Mouse (Mus musculus) neural tube, embryonic 11.5 days (tissue): Measurements from ENCODE around the gene Mthfd1l. TPM values are rescaled to one million over a fixed set of nuclear protein-coding genes. Genes with fewer than 3 reads are reported as not detected.

Experiments used
- ATAC-seq: fragments of 200-750 bp; cut with Nextera tagmentation; 2 replicates; pipeline ENCODE4 v1.8.0; 2017; ENCODE audit warnings: moderate number of reproducible peaks, mild to moderate bottlenecking, moderate TSS enrichment, moderate library complexity; ENCODE audit not compliant: insufficient read depth, low FRiP score, low TSS enrichment
- DNase-seq: peaks from one replicate; pipeline ENCODE4 v3.0.0-alpha.2; 2015; ENCODE audit warnings: low spot score
- H3K27ac ChIP-seq: fragments of 300-500 bp; sonication (generic); 2 replicates; pipeline ENCODE4 v1.5.1; 2014; ENCODE audit warnings: low read depth, mild to moderate bottlenecking, low read length
- H3K27me3 ChIP-seq: fragments of 300-500 bp; sonication (generic); 2 replicates; pipeline ENCODE4 v1.6.1; 2014; ENCODE audit warnings: mild to moderate bottlenecking, low read length, mixed read lengths; ENCODE audit not compliant: control insufficient read depth, insufficient read depth
- H3K36me3 ChIP-seq: fragments of 300-500 bp; sonication (generic); 2 replicates; pipeline ENCODE4 v1.6.1; 2014; ENCODE audit warnings: mild to moderate bottlenecking, low read length, moderate library complexity, mixed read lengths; ENCODE audit not compliant: control insufficient read depth, insufficient read depth
- H3K4me1 ChIP-seq: fragments of 300-500 bp; sonication (generic); 2 replicates; pipeline ENCODE4 v1.6.1; 2014; ENCODE audit warnings: low read length, mixed read lengths; ENCODE audit not compliant: control insufficient read depth, insufficient read depth
- H3K4me2 ChIP-seq: fragments of 300-500 bp; sonication (generic); 2 replicates; pipeline ENCODE4 v1.6.1; 2014; ENCODE audit warnings: low read depth, mild to moderate bottlenecking, moderate library complexity
- H3K4me3 ChIP-seq: fragments of 300-500 bp; sonication (generic); 2 replicates; pipeline ENCODE4 v1.5.1; 2014; ENCODE audit warnings: low read depth, low read length
- H3K9ac ChIP-seq: fragments of 300-500 bp; sonication (generic); 2 replicates; pipeline ENCODE4 v1.6.1; 2014; ENCODE audit warnings: mild to moderate bottlenecking, low read length
- H3K9me3 ChIP-seq: fragments of 300-500 bp; sonication (generic); 2 replicates; pipeline ENCODE4 v1.6.1; 2016; ENCODE audit warnings: low read length; ENCODE audit not compliant: control insufficient read depth
- WGBS: fragments of 180-500 bp; shearing (Covaris S2); extraction: QIAGEN DNeasy Blood & Tissue Kit; methylation state at CpG from one replicate; pipeline ENCODE4 v1.1.7; 2014; 5-methylcytosine and 5-hydroxymethylcytosine counted together
- polyA plus RNA-seq: library from polyadenylated mRNA; unstranded; fragments of >200 nt; fragmentation: Nextera tagmentation; extraction: Ambion mirVana; gene quantifications from 2 replicates; pipeline ENCODE4 v1.2.1, GENCODE M21; 2014

Gene Mthfd1l
- polyA plus RNA-seq, 1 experiment from 2014 or later: 13.5 TPM

GRCm38 (mm10) chr10:3942289-3942688 lies 30.6 kb upstream of the Mthfd1l start:
- no peaks in the 10 kb centered on the region for H3K9me3 ChIP-seq
- no peak overlapping the region for H3K4me2 ChIP-seq
- no peaks in the 10 kb centered on the region for H3K36me3 ChIP-seq
- no peak overlapping the region for H3K27ac ChIP-seq
- H3K9ac ChIP-seq: no peak overlapping the region
- no peaks in the 10 kb centered on the region for H3K27me3 ChIP-seq
- H3K4me1 ChIP-seq: no peaks in the 10 kb centered on the region
- no peak for ATAC-seq
- 63% methylated on average over 6 of the region's 6 CpGs for WGBS
- no peak overlapping the region for H3K4me3 ChIP-seq
- DNase-seq: no peak

- H3K4me2 ChIP-seq: no peak overlapping the region
- H3K4me3 ChIP-seq: no peak overlapping the region
- no peak overlapping the region for H3K27ac ChIP-seq
- 37% methylated on average over 10 of the region's 10 CpGs for WGBS
- H3K9ac ChIP-seq: no peak overlapping the region
- H3K27me3 ChIP-seq: no peaks in the 10 kb centered on the region
- peak; percentile 75 for ATAC-seq
- DNase-seq: peak; percentile 67
- no peaks in the 10 kb centered on the region for H3K36me3 ChIP-seq
- H3K9me3 ChIP-seq: no peaks in the 10 kb centered on the region
- no peaks in the 10 kb centered on the region for H3K4me1 ChIP-seq
These were observed 29.2 kb upstream of the Mthfd1l start for GRCm38 (mm10) chr10:3943492-3944395.

- no peak for ATAC-seq
- DNase-seq: no peak
- H3K27ac ChIP-seq: no peak overlapping the region
- H3K4me1 ChIP-seq: no peaks in the 10 kb centered on the region
- H3K36me3 ChIP-seq: no peaks in the 10 kb centered on the region
- H3K9ac ChIP-seq: no peak overlapping the region
- WGBS: 89% methylated on average over 17 of the region's 17 CpGs
- H3K27me3 ChIP-seq: no peaks in the 10 kb centered on the region
- H3K4me3 ChIP-seq: no peak overlapping the region
- H3K9me3 ChIP-seq: no peaks in the 10 kb centered on the region
- H3K4me2 ChIP-seq: no peak overlapping the region
These were observed 26.0 kb upstream of the Mthfd1l start for GRCm38 (mm10) chr10:3946871-3947270.

GRCm38 (mm10) chr10:3947346-3947745 lies 25.6 kb upstream of the Mthfd1l start:
- Histone ChIP-seq H3K36me3 (no peaks in the 10 kb centered on the region), H3K9me3 (no peaks in the 10 kb centered on the region), H3K27me3 (no peaks in the 10 kb centered on the region), H3K9ac (no peak overlapping the region), H3K4me3 (no peak overlapping the region), H3K4me1 (no peaks in the 10 kb centered on the region), H3K27ac (no peak overlapping the region), H3K4me2 (no peak overlapping the region)
- ATAC-seq (no peak), DNase-seq (no peak)
- 92% methylated on average over 7 of the region's 7 CpGs for WGBS

- Histone ChIP-seq H3K4me2 (no peak overlapping the region), H3K4me3 (no peak overlapping the region), H3K9ac (no peak overlapping the region), H3K36me3 (no peaks in the 10 kb centered on the region), H3K4me1 (no peaks in the 10 kb centered on the region), H3K9me3 (no peaks in the 10 kb centered on the region), H3K27me3 (no peaks in the 10 kb centered on the region), H3K27ac (no peak overlapping the region)
- ATAC-seq (no peak), DNase-seq (no peak)
- WGBS: 86% methylated on average over 6 of the region's 6 CpGs
These were observed 23.6 kb upstream of the Mthfd1l start for GRCm38 (mm10) chr10:3949306-3949705.

DNA sequence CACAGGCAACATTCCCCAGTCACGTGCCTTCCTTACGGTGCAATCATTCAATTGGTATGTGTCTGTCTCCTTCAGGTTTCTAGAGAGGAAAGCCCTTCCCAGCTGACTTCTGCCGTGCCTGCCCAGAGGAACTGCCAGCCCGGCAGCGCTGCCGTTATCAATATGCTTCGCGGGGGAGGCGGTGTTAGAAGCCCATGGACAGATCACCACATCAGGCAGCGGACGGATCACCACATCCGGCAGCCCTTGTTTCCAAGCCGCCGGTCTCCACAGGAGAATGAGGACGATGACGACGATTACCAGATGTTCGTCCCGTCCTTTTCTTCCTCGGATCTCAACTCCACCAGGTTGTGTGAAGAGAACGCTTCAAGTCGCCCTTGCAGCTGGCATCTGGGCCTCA lies 16.4 kb upstream of the Mthfd1l start:
- H3K9ac ChIP-seq: no peak overlapping the region
- H3K4me1 ChIP-seq: no peaks in the 10 kb centered on the region
- no peak overlapping the region for H3K27ac ChIP-seq
- 89% methylated on average over 22 of the region's 22 CpGs for WGBS
- DNase-seq (no peak), ATAC-seq (no peak)
- H3K9me3 ChIP-seq: no peaks in the 10 kb centered on the region
- H3K4me3 ChIP-seq: no peak overlapping the region
- H3K4me2 ChIP-seq: no peak overlapping the region
- H3K27me3 ChIP-seq: no peaks in the 10 kb centered on the region
- no peaks in the 10 kb centered on the region; the same call in 1 of the 2 replicates for H3K36me3 ChIP-seq

DNA sequence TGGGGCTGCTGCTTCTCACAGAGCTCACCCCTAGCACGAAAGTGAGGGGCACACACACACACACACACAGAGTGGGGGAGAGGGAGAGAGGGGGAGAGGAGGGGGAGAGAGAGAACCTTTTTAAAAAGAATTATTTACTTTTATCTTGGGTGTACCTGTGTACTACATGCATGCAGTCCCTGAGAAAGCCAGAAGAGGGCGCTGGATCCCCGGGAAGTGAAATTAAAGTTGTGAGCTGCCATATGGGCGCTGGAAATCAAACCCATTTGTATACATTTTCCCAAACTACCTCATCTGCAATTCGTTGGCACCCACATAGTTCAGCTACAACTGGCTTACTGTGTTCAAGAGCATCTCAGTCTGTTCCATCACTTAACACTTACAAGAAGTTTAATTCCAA lies 14.3 kb upstream of the Mthfd1l start:
- no peaks in the 10 kb centered on the region; the same call in 1 of the 2 replicates for H3K36me3 ChIP-seq
- no peak overlapping the region for H3K27ac ChIP-seq
- no peak overlapping the region for H3K9ac ChIP-seq
- WGBS: 78% methylated on average over 5 of the region's 5 CpGs
- H3K4me3 ChIP-seq: no peak overlapping the region
- no peaks in the 10 kb centered on the region for H3K4me1 ChIP-seq
- H3K27me3 ChIP-seq: no peaks in the 10 kb centered on the region
- H3K4me2 ChIP-seq: no peak overlapping the region
- ATAC-seq (no peak), DNase-seq (no peak)
- H3K9me3 ChIP-seq: no peaks in the 10 kb centered on the region

DNA sequence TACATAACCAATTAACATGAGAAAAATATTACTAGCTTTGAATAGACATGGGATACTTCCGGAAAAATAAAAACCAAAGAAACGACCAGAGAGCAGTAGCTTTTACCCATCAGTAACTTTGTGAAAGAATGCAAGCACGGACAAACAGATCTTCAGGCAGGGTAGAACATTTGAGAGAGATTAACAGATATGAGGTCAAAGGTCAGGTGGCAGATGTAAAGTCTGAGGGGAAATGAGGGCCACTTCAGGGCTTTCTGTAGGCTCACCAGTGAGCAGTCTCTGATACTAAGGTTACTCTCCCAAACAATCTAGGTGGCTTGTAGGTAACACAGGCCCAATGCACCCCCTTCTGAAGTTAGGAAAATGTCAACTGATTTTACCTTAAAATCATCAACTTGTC lies 3.9 kb upstream of the Mthfd1l start:
- ATAC-seq (no peak), DNase-seq (no peak)
- no peaks in the 10 kb centered on the region for H3K9me3 ChIP-seq
- no peak overlapping the region for H3K27ac ChIP-seq
- H3K9ac ChIP-seq: no peak overlapping the region
- 46% methylated on average over 3 of the region's 3 CpGs for WGBS
- no peak overlapping the region for H3K4me2 ChIP-seq
- H3K4me3 ChIP-seq: no peak overlapping the region
- no peaks in the 10 kb centered on the region for H3K4me1 ChIP-seq
- H3K36me3 ChIP-seq: no peaks in the 10 kb centered on the region
- no peaks in the 10 kb centered on the region for H3K27me3 ChIP-seq

DNA sequence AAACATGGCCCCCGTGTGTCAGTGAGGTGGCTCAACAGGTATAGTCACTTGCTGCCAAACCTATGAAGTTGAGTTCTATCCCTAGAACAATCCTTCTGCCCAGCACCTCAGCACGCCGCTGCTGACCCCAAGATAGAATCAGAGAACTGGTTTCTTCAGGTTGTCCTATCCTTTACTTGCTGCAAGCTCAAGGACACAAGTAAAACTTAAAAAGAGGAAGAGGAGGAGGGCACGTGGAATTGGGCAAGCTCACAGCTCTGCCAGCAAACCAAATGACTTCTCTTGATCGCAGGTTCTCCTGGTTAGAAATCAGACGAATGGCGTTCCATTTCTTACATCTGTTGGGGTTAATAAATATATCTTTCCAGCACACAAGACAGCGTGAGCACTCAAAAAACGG lies 681 bp upstream of the Mthfd1l start:
- DNase-seq (no peak), ATAC-seq (no peak)
- no peaks in the 10 kb centered on the region for H3K36me3 ChIP-seq
- no peaks in the 10 kb centered on the region for H3K9me3 ChIP-seq
- no peaks in the 10 kb centered on the region for H3K27me3 ChIP-seq
- H3K4me2 ChIP-seq: no peak overlapping the region
- no peak overlapping the region for H3K27ac ChIP-seq
- H3K4me3 ChIP-seq: no peak overlapping the region
- no peaks in the 10 kb centered on the region for H3K4me1 ChIP-seq
- WGBS: 92% methylated on average over 9 of the region's 9 CpGs
- no peak overlapping the region for H3K9ac ChIP-seq
